Mouse (Mus musculus): ENCODE measurements around the gene 4930404N11Rik. TPM values are rescaled to one million over a fixed set of nuclear protein-coding genes. Genes with fewer than 3 reads are reported as not detected.

4930404N11Rik gene
- polyA plus RNA-seq (2012): 0.40 and 0.50 TPM in 2 replicates

DNA sequence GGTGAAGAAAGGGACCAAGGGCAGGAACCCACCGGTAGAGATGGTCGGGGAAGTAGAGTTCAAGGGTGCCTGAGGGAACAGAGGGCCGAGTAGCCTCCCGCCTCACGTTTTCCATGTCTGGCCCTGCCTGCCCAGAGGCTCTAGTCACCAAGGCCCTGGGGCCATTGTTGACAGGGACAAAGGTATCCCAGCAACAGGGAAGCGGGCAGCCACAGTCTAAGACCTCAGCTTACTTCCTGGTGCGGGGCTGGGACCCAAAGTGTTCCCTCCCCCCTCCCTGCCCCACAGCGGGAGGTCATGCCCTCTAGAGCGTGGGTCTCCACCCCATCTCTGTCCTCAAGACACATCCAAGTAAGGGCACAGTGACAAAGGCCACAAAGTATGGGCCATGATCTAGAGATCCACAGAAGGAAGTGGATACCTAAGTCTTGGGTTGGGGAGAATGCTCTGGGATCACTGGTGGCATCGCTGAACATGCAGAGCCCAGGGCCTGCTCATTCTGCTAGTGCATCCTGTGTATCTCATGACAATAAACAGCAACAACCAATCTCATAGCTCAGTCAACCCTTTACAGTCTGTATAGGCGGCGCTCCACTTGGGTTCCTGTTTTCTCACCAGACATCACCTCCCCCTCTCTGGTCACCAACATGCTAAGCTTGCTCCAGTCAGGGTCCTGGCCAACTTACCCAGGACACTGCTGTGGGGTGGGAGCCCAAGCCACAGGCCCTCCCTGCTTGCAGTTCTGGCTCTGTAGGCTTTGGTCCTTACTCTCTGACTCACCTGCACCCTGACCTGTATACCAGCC is at the start of gene 4930404N11Rik:
Gene 4930404N11Rik (minus strand): TSS at position 145 of the 805 bp plus-strand sequence.
- TF ChIP-seq GATA1 (IDR thresholded peaks at IDR 0.05; ENCODE audit: low read length): no peak

DNA sequence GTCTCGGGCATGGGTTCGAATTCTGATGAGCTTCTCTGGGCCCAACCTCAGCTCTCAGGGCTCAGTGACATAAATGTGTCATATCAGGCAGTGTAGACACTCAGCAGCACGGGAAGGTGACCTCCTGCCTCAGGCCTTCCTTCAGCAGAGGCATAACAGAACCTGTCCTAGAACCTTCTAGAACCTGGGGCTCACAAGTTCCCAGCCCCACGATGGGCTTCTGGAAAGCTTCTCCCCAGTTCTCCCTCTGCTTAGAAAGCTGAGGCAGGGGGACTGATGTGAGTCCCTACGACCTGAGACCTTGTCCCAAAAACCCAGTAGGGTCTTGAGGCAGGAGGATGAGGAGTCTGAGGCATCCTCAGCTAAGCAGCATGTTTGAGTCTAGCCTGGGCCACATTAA is 49.5 kb upstream of the 4930404N11Rik start:
- TF ChIP-seq GATA1 (IDR thresholded peaks at IDR 0.05; ENCODE audit: low read length): no peak

DNA sequence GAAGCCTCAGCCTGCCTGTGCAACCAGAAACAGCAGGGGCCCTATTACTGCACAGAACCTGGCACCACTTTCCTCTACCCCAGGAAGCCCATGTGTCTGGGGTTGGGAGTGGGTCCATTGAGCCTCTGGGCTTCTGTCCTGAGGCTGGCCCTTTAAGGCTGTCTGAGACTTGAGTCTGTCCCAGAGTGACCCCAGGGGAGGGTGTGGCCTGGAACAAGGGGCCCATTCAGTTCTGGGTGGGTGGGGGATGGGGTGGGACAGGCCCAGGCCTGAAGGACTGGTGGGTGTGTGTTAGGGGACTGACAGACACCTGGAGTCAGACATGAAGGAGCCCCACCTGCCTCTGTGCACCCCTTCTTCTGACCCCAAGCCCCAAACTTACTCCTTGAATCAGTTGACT is 49.1 kb upstream of the 4930404N11Rik start:
- no peak for TF ChIP-seq GATA1 (IDR thresholded peaks at IDR 0.05; ENCODE audit: low read length)

DNA sequence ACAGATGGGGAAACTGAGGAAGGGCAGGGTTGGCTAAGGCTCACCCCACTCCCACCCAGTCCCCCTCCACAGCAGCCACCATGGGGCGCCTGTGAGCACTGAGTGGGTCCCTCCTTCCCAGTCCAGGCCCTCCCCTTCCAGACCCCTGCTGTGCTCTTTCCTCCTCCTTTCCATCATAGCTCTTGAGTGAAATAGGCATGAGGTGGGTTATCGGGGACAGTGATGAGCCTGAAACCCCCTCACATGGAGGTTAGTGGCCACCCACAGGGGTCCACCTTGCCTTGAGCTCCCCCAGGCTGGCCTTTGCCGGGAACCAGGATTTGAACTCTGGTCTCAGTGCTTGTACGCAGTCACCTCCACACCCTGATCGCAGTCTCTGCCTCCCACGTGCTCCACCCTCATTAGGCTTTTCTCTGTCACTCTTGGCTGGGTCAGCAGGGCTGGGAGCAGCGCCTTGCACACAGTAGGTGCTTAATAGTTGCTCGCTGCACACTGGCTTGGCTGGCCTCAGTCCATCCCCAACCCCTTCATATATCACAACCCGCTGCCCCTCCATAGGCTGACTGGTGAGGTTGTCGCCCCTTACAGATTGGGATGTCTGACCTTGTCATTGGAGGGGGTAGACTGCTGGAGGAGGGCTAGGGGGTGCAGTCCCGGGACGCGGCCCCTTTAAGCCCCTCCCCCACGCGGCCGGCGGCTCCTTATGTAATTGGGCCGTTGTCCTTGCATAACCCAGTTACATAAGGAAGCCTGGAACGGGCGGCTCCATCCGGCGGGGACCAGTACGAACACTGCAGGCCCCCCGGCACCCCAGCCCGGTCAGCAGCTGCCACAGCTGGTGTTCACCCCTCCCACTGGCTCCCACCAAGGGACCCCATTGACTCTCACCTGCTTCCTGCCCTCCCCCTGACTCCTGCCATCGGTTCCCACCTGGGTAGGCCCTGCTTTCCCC is 48.0 kb upstream of the 4930404N11Rik start:
- TF ChIP-seq GATA1 (IDR thresholded peaks at IDR 0.05; ENCODE audit: low read length): no peak

DNA sequence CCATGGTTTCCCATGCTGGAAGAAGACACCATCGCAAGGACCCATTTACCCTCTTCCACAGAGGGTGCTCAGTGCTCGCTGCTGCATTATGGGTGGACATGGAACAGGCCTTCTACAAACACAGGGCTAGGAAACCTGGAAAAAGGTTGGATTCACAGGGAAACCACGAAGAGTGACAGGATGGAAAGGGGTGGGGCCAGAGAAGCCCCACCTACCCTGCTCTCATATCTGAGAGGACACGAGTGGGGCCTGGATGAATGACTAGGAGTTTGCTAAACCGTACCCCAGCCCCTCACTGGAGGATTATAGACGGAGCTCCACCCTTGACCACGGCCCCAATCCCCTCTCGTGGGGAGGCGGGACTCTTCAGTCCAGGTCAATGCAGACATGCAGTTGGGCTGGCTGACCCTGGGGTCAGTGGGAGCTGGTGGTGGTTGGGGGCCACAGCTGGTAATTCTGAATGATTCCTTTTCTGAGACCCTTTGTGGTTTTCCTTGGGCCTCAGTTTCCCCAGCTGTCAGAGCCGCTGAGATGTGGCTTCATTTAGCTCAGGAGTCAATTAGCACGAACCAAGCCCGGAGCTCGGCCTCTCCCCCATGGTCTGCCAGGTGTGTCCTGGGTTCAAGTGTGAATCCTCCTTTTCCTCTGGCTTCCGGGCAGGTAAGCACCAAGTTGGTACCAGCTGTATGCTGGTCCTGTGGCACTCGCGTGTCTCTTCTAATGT is 47.1 kb upstream of the 4930404N11Rik start:
- no peak for TF ChIP-seq GATA1 (IDR thresholded peaks at IDR 0.05; ENCODE audit: low read length)

DNA sequence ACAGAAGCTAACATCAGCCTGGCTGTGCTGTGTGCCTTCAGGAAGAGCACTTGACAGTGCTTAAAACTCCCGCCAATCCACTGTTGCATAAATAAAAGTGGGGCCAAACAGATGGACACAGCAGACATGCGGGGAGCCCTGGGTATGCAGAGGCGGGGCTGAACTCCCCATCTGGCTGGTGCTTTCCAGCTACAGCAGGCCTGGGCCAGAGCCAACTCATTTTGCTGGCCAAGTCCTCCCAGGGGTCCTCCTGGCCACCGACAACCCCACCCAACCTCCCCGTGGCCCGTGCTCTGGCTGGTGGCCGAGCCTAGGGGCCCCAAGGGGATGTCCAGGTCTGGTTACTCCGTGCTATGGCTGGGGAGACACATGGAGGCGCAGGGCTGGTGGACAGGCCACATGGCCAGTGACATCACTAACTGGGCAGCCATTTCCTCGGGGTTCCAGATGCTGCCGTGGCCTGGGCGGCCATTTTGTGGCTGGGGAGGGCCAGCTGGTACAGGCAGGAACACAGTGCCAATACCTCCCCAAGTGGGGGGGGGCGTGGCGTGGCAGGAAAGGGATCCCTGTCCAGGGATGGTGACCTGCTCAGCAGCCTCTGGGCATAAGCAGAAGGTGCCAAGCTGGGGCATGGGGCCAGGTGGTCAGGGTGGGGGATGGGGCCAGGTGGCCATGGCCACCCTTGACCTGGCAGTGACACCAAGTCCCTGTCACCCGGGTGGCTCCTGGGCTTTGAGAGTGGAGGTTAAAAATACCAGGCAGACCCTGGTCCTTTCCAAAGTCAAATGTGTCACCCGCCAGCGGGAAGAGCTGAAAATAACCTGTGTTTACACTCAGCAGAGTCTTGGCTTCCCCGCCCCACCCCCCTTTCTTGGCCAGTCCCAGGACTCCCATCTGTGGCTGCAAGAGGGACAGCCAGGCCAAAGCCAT is 46.1 kb upstream of the 4930404N11Rik start:
- TF ChIP-seq GATA1 (IDR thresholded peaks at IDR 0.05; ENCODE audit: low read length): no peak

DNA sequence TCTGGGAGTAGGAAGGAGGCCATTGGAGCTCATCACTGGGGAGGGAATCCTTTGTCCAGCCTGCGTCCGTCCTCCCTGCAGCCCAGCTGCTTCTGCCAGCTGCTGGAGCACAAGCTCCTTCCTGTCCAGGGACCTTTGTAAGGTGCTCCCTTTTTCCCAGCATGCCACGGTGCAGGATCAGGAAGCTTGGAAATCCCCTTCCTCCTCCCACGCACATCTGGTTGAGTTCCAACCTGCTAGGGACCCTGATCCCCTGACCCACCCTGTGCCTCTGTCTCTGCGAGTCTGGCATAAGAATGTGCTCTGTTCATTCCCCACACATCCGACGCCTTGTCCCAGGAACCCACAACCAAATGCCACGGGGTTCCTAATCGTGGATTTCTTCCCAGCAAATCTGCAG is 45.4 kb upstream of the 4930404N11Rik start:
- TF ChIP-seq GATA1 (IDR thresholded peaks at IDR 0.05; ENCODE audit: low read length): no peak

DNA sequence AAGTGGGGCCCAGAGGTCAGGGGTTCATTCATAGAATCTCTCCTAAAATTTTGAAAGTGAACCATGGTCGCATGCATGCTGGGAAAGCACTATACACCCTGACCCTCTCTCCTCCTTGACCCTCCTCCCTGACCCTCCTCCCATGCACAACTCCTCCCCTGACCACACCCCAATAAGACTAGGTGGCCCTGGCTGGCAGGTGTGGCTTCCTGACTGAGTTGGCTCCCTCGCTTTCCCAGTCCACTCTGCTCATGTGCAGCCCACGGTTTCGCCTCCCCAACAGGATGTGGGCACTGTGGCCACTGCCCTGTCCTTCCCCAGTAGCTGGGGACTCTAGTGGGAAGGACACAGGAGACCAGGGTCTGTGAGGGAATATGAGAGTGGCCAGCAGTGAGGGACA is 44.7 kb upstream of the 4930404N11Rik start:
- TF ChIP-seq GATA1 (IDR thresholded peaks at IDR 0.05; ENCODE audit: low read length): no peak

DNA sequence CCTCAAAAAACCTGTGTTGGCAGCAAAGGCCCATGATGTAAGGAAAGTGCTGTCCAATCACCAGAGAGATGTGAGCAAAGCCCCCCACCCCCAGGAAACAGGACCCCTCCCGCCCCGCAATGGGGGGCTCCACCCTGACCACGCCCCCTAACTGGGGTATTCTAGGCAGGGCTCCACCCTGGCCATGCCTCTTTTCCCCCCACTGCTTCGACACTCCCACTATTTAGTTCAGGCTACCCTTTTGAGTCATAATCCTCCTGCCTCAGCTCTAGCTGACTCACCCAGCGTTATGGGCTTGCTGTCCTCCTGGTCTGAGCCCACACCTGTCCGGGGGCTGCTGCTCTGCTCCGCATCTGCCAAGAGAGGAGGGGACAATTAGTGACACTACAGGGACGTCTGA is 43.7 kb upstream of the 4930404N11Rik start:
- TF ChIP-seq GATA1 (IDR thresholded peaks at IDR 0.05; ENCODE audit: low read length): no peak

DNA sequence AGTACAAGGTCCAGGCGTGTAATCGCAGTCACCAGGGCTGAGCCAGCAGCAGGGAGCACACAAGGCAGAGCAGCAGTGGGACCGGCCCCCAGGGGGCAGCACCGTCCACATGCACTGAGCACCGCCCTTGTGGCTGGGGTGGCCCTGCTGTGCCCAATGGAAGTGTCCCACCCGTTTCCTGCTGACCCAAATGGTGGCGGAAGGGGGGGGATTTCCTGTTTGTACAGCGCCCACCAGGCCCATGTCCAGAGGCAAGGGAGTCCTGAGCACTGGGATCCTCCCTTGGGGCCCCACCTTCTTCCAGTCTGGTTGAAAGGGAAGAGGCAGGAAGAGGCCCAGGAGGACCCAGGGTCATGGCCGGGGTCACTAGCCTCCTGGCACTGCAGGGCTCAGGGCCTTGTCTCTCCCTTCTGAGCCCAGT is 43.3 kb upstream of the 4930404N11Rik start:
- TF ChIP-seq GATA1 (IDR thresholded peaks at IDR 0.05; ENCODE audit: low read length): no peak

DNA sequence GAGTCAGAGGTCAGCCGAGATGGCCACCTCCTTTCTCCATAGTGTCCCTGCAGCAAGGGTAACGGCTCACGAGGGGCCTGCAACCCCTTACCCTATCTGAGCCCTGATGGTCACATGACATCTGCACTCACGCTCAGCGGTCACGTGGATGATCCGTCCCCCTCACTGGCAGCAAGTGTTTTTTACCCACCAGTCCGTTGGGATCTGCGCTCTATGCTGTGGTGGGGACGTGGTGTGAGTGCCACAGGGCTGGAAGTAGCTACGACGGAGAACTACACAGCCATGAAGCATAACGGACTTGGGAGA is 42.8 kb upstream of the 4930404N11Rik start:
- TF ChIP-seq GATA1 (IDR thresholded peaks at IDR 0.05; ENCODE audit: low read length): no peak

DNA sequence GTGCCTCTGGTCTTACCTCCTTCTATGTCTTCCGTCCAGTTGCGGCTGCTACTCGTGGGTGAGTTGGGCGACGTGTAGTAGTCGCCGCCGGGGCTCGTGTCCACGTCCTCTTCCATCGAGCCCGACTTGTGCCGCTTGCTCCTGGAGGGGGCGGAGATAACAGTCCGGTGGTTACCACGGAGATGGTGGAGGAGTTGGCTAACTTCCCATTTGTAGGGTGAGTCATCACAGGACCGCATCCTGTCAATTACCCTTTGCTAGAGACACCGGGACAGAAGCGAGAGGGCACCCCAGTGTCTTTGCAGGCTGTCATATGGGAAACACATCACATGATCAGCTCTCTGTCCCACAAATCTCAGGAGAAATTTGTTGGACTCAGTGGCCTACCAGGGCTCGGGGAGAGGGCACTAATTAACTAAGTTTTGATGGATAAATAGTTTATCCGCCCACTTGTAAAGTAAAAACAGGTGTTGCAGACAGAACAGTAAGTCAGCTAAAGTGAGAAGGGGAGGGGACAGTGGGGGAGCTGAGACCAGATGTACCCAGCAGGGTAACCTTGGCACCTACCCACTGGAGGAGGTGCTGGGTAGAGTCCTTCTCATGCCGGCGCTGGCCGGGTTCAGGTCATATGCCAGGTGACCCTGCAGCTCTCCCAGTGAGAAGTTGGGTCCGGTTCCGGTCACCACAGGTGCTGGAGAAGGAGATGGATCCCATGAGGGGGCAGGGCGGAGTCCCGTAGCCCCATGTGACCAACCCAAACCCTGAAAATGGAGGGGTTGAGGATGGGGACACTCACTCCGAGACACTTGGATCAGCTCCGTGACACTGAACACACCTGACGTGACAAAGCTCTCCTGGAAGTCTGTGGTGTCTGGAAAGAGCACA is 42.2 kb upstream of the 4930404N11Rik start:
- no peak for TF ChIP-seq GATA1 (IDR thresholded peaks at IDR 0.05; ENCODE audit: low read length)

DNA sequence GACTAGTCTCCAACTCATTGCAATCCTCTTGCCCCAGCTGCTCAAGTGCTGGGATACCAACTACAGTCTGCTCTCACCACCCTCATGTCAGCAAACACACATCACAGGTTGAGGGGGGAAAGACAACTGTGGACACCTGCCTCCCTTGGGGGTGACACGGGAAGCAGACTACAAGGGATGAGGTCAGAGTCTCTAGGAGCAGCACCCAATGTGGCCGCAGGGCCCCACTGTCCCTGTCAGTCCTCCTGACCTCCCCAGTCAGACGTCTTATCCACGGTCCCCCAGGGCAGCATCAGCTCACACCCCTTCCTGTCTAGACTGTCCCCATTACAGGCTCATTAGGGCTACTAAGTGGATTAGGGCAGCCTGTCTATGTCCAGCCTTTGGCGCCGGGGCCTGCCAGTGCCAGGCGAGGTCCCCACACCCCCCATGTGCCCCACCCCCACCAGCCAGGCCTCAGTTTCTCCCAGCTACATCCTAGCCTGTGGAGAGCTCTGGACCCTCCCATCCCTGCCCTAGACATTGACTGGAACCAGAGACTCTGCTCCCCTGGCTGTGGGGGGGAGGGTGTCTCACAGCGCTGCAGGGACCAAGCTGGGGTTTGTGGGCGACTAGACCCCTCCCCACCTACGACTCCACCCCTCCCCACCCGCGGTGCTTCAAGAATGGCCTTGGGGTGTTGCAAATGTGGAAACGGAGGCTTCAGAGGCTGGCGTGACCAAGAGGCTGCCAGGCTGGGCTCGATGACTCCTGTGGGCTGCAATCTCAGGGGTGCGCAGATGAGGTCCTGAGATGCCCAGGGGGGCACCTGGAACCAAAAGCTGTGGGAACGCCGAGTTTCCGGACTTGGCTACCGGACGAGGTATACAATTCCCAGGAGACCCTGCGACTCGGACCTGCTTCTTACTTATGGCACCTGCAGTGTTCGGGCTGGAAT is 41.2 kb upstream of the 4930404N11Rik start:
- TF ChIP-seq GATA1 (IDR thresholded peaks at IDR 0.05; ENCODE audit: low read length): no peak

Measured in G1E-ER4 (cell line).